Mouse (Mus musculus): ENCODE measurements around the gene Hipk2.

Hipk2 gene

DNA sequence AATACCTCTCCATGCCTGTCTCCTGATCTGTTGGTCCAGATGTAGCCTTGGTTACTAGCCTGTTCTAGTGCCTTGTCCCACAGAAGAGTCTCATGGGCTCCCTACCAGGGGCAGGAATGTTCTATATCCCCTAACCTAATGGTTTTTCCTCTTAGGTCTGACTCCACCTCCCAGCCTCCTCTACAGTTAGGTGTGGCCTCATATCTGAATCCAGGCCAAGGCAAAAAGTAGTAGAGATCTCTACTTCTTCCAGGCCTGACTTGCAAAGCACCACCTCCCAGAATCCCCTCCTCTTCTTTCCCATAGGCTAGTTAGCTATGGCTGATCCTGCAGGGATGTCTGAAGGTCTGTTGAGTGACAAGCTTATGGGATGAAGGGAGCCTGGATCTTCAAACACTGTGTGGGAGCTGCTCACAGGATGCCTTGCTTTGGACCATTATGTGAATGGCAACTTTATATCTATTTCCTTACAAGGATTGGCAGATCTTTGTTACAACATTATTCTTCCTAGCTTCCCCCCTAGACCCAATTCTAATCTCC is 36.2 kb upstream of the Hipk2 start:
- Histone ChIP-seq H3K27me3 (ENCODE audit: insufficient read depth, low read length) (no peaks in the 10 kb centered on the region), H3K4me3 (replicated peaks; ENCODE audit: low read length) (no peak overlapping the region), H3K9me3 (ENCODE audit: low read length) (peaks cover 2% of the 10 kb centered on the region; the same call in 1 of the 2 replicates), H3K4me1 (replicated peaks; ENCODE audit: low read depth, low read length) (peaks cover 60% of the 10 kb centered on the region), H3K36me3 (ENCODE audit: insufficient read depth, low read length) (no peaks in the 10 kb centered on the region)
- no peak for TF ChIP-seq POU5F1 (IDR thresholded peaks at IDR 0.05; ENCODE audit: borderline replicate concordance, low read length)
- TF ChIP-seq NANOG (IDR thresholded peaks at IDR 0.05; ENCODE audit: borderline replicate concordance, low read length), result no peak
- no peak for TF ChIP-seq CTCF (conservative IDR thresholded peaks at IDR 0.05; ENCODE audit: low read length)

DNA sequence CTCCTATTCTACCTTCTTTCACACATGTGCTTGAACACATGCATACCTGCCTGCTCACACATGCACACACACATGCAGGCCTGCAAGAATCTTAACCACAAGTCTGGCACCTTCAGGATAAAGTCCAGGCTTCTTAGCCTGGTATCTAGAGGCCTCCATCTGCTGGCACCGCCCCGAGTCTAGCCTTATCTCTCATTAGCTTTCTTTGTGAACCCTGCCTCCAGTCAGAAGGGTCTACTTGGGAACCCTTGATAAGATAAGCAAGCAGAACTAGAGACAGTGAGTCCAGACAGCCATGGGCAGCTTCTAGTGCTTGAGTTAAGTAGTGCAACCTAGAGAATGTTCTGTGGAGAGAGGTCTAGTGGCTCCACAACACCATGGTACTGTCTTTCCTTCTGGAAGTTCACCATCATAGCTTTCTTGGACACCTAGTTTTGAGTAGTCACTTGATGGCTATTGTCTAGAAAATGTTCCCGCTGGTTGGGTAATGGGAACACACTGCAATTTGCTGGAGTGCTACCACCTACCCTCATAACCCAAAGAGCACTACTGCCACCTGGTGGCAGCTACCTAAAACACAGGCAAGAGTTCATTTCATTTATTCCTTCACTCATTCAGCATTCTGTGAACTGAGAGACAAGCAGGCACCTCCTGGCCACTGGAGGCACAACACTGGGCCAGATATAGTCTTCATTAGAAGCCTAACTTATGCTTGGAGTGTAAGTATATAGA is 35.0 kb upstream of the Hipk2 start:
- Histone ChIP-seq H3K36me3 (ENCODE audit: insufficient read depth, low read length) (no peaks in the 10 kb centered on the region), H3K9me3 (ENCODE audit: low read length) (peaks cover 6% of the 10 kb centered on the region; the same call in 1 of the 2 replicates), H3K27me3 (ENCODE audit: insufficient read depth, low read length) (no peaks in the 10 kb centered on the region), H3K4me1 (replicated peaks; ENCODE audit: low read depth, low read length) (peaks cover 53% of the 10 kb centered on the region), H3K4me3 (replicated peaks; ENCODE audit: low read length) (no peak overlapping the region)
- TF ChIP-seq CTCF (conservative IDR thresholded peaks at IDR 0.05; ENCODE audit: low read length) (peak; percentile 80), POU5F1 (IDR thresholded peaks at IDR 0.05; ENCODE audit: borderline replicate concordance, low read length) (no peak)

DNA sequence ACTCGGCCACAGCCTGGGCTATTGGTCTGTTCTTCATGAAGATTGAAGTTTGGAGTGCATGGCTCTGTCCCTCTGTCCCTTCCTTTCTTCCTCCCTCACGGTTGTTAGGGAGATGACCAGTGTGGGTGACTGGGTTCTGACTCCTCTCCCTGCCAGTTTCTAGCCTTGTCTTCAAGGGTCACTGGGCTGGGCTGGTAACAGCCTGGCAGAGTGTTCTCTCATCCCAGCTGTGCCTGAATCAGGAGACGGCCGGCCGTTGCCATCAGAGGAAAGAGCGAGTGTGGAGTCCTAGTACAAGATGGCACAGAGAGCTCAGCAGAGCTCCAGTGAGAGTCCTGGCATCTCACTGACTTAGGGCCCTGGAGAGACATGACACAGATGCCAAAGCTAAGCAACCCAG is 32.4 kb upstream of the Hipk2 start:
- peaks cover 6% of the 10 kb centered on the region; the same call in 1 of the 2 replicates for H3K9me3 ChIP-seq (ENCODE audit: low read length)
- H3K4me1 ChIP-seq (replicated peaks; ENCODE audit: low read depth, low read length), result peaks cover 35% of the 10 kb centered on the region
- no peaks in the 10 kb centered on the region for H3K27me3 ChIP-seq (ENCODE audit: insufficient read depth, low read length)
- no peak overlapping the region for H3K4me3 ChIP-seq (replicated peaks; ENCODE audit: low read length)
- TF ChIP-seq CTCF (conservative IDR thresholded peaks at IDR 0.05; ENCODE audit: low read length) (no peak), POU5F1 (IDR thresholded peaks at IDR 0.05; ENCODE audit: borderline replicate concordance, low read length) (no peak), NANOG (IDR thresholded peaks at IDR 0.05; ENCODE audit: borderline replicate concordance, low read length) (no peak)
- H3K36me3 ChIP-seq (ENCODE audit: insufficient read depth, low read length), result no peaks in the 10 kb centered on the region

DNA sequence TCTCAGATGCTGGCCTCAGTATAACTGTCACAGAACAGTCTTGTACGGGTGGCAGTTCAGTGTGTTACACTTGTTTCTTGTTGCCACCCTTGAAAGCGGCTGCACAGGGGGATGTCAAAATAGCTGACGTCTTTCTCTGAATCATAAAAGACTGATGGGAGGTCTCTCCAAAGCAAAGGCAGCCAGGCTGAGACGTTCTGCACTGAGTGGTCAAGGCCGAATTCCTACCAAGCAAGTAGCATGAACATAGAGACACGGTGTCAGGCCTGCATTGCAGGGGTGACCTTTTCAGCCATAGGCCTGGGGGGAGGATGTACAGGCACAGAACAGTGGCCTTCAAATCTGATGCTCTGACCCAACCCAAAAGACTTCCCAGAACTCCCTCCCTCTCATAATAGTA is 30.0 kb upstream of the Hipk2 start:
- Histone ChIP-seq H3K9me3 (ENCODE audit: low read length) (peaks cover 6% of the 10 kb centered on the region; the same call in 1 of the 2 replicates), H3K4me1 (replicated peaks; ENCODE audit: low read depth, low read length) (peaks cover 32% of the 10 kb centered on the region), H3K27me3 (ENCODE audit: insufficient read depth, low read length) (0 out of 2 replicates have a peak, but pooled peaks cover 2% of the 10 kb centered on the region), H3K4me3 (replicated peaks; ENCODE audit: low read length) (no peak overlapping the region), H3K36me3 (ENCODE audit: insufficient read depth, low read length) (no peaks in the 10 kb centered on the region)
- TF ChIP-seq NANOG (IDR thresholded peaks at IDR 0.05; ENCODE audit: borderline replicate concordance, low read length) (peak; percentile 27; the same call in 1 of the 2 replicates), CTCF (conservative IDR thresholded peaks at IDR 0.05; ENCODE audit: low read length) (no peak), POU5F1 (IDR thresholded peaks at IDR 0.05; ENCODE audit: borderline replicate concordance, low read length) (no peak)

DNA sequence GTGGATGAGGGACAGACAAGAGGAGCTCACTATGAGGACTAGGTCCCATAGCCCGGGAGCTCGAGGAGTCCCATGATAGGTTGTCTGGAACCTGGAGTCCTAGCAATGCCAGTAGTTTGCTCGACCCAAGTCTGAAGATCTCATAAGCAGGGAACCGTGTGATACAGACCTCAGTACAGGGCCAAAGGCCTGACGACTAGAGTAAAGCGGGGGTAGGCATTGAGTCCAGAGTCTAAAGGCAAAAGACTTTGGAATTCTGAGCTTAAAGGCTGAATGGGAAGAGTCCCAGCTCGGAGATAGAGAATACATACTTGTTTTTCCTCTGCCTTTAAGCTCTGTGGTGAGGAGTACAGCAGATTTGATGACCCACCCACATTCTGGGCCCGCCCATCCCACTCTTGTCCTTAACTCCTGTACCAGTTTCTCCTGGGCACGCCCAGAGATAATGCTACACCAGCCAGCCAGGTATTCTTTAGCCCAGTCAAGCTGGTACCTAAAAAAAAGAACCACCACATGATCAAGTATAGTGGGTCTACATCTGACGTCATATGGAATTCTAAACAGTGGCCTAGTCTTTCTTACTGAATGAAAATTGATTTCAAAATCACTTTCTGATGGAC is 27.0 kb upstream of the Hipk2 start:
- peaks cover 6% of the 10 kb centered on the region; the same call in 1 of the 2 replicates for H3K9me3 ChIP-seq (ENCODE audit: low read length)
- no peak overlapping the region for H3K4me3 ChIP-seq (replicated peaks; ENCODE audit: low read length)
- H3K27me3 ChIP-seq (ENCODE audit: insufficient read depth, low read length), result peaks cover 8% of the 10 kb centered on the region; the same call in 1 of the 2 replicates
- TF ChIP-seq CTCF (conservative IDR thresholded peaks at IDR 0.05; ENCODE audit: low read length) (no peak), NANOG (IDR thresholded peaks at IDR 0.05; ENCODE audit: borderline replicate concordance, low read length) (no peak)
- H3K4me1 ChIP-seq (replicated peaks; ENCODE audit: low read depth, low read length), result peaks cover 11% of the 10 kb centered on the region
- no peaks in the 10 kb centered on the region for H3K36me3 ChIP-seq (ENCODE audit: insufficient read depth, low read length)

DNA sequence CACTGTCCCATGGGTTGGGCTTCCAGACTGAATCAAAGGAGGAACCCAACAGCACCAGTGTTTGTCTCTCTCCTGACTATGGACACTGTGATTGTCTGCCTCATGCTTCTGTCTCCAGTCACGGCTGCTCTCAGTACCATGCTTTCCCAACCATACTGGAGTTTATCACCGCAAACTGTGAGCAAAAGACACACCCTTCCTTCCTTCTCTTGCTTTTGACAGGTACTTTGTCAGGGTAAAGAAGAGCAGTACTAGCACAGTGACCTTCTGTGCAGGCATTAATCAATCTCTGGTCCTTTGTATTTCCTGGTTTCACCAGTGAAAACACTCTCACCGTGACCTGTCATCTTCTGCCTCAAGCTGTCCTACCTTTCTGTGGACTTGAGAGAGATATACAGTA is 25.7 kb upstream of the Hipk2 start:
- H3K36me3 ChIP-seq (ENCODE audit: insufficient read depth, low read length), result no peaks in the 10 kb centered on the region
- no peaks in the 10 kb centered on the region for H3K9me3 ChIP-seq (ENCODE audit: low read length)
- H3K4me3 ChIP-seq (replicated peaks; ENCODE audit: low read length), result no peak overlapping the region
- peaks cover 8% of the 10 kb centered on the region; the same call in 1 of the 2 replicates for H3K27me3 ChIP-seq (ENCODE audit: insufficient read depth, low read length)
- no peak for TF ChIP-seq NANOG (IDR thresholded peaks at IDR 0.05; ENCODE audit: borderline replicate concordance, low read length)
- TF ChIP-seq CTCF (conservative IDR thresholded peaks at IDR 0.05; ENCODE audit: low read length), result no peak
- TF ChIP-seq POU5F1 (IDR thresholded peaks at IDR 0.05; ENCODE audit: borderline replicate concordance, low read length), result no peak
- peaks cover 18% of the 10 kb centered on the region for H3K4me1 ChIP-seq (replicated peaks; ENCODE audit: low read depth, low read length)

DNA sequence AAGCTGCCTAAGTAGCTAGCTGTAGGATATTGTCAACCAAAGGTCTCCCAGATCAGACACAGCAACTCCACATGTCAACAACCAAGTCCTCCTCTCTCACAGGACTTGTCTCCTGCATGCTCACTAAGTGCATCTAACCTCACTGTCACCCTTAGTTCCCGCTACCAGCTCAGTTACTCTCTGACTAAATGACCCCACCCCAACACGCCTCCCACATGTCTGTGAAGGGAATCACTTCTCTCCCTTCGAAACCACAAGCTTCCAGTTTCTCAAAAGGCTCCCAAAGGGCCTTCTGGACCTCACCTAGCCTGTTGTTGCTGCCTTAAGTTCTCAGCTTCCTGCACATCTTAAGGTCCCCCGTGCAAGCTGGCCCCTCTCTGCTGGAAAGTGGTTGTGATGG is 25.2 kb upstream of the Hipk2 start:
- no peaks in the 10 kb centered on the region for H3K36me3 ChIP-seq (ENCODE audit: insufficient read depth, low read length)
- no peak for TF ChIP-seq POU5F1 (IDR thresholded peaks at IDR 0.05; ENCODE audit: borderline replicate concordance, low read length)
- peaks cover 14% of the 10 kb centered on the region for H3K4me1 ChIP-seq (replicated peaks; ENCODE audit: low read depth, low read length)
- no peaks in the 10 kb centered on the region for H3K9me3 ChIP-seq (ENCODE audit: low read length)
- H3K27me3 ChIP-seq (ENCODE audit: insufficient read depth, low read length), result peaks cover 8% of the 10 kb centered on the region; the same call in 1 of the 2 replicates
- H3K4me3 ChIP-seq (replicated peaks; ENCODE audit: low read length), result no peak overlapping the region

DNA sequence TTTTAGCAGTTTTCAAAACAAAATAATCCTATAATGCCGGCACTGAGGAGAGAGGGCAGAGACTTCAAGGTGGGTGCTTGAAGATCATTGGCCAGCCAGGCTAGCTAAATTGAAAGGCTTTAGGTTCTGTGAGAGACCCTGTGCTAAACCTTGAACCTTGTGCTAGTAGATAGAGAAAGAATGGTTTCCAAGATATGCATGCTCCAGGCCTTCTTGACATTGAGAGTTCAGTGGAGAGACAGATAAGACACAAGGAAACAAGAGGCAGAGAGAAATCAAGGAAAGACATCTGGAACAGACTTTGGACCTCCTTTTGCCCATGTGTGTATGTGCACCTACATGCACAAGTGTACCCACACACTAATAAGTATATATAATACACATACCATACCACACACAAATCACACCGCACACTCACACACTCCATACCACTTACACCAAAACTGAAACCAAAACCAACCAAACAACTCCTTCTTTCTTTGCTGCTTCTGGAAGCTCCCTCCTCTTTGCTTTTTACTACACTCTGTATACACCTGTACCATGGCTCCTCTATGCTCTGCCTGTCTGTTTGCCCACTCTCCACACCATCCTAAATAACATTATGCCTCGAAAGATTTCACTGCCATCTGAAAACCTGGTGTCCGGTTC is 24.6 kb upstream of the Hipk2 start:
- H3K27me3 ChIP-seq (ENCODE audit: insufficient read depth, low read length), result peaks cover 8% of the 10 kb centered on the region; the same call in 1 of the 2 replicates
- no peaks in the 10 kb centered on the region for H3K9me3 ChIP-seq (ENCODE audit: low read length)
- H3K4me3 ChIP-seq (replicated peaks; ENCODE audit: low read length), result no peak overlapping the region
- H3K36me3 ChIP-seq (ENCODE audit: insufficient read depth, low read length), result no peaks in the 10 kb centered on the region
- peaks cover 9% of the 10 kb centered on the region for H3K4me1 ChIP-seq (replicated peaks; ENCODE audit: low read depth, low read length)
- TF ChIP-seq CTCF (conservative IDR thresholded peaks at IDR 0.05; ENCODE audit: low read length) (no peak), POU5F1 (IDR thresholded peaks at IDR 0.05; ENCODE audit: borderline replicate concordance, low read length) (no peak), NANOG (IDR thresholded peaks at IDR 0.05; ENCODE audit: borderline replicate concordance, low read length) (no peak)
